ENCODE assay signal across 28 mouse cellular contexts in the genomic region with DNA sequence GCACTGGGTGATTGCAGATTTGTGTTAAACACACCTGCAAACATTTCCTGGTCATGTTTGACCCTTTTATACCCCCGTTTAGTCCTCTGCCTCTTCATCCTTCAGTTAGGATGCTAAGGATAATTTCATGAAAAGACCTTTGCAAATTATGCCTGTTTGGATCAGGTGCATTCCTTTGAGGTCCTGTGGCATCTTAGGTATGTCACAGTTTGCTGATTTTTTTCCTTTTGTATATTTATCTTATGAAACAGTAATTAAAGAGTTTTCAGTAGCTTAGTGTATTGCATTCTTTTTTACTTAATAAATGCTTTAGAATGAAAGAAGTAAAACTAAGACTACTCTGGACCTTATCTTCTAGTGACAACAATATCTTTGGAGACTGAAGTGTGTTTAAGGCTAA. TPM values are rescaled to one million over a fixed set of nuclear protein-coding genes. Genes with fewer than 3 reads are reported as not detected.
"Had no signal": no experiment of that assay in that cellular context is flagged by ENCODE, and none has a peak within 500 bp of the region (broad histone marks: within the 10 kb centered on the region; RNA-seq: fewer than 3 reads in every experiment).

No protein-coding gene starts in this region.

- H3K9me3 ChIP-seq: embryonic facial prominence, embryonic 10.5 days; embryonic facial prominence, embryonic 12.5 days; embryonic facial prominence, embryonic 13.5 days; embryonic facial prominence, embryonic 15.5 days; forebrain, embryonic 10.5 days; forebrain, embryonic 12.5 days; forebrain, embryonic 13.5 days; forebrain, embryonic 15.5 days had no signal

- H3K27ac ChIP-seq: embryonic facial prominence, embryonic 10.5 days; embryonic facial prominence, embryonic 12.5 days; embryonic facial prominence, embryonic 13.5 days; embryonic facial prominence, embryonic 15.5 days; forebrain, embryonic 10.5 days; forebrain, embryonic 12.5 days; forebrain, embryonic 13.5 days; forebrain, embryonic 15.5 days; gastrocnemius, adult 2 months; heart, adult 2 months had no signal

- H3K4me1 ChIP-seq: embryonic facial prominence, embryonic 12.5 days; embryonic facial prominence, embryonic 15.5 days had no signal

- H3K4me2 ChIP-seq: embryonic facial prominence, embryonic 12.5 days; embryonic facial prominence, embryonic 13.5 days; embryonic facial prominence, embryonic 15.5 days; forebrain, embryonic 12.5 days; forebrain, embryonic 13.5 days; forebrain, embryonic 15.5 days had no signal

- DNase-seq: cerebellum, adult 8-10 months; cerebellum, adult 9-10 months; cerebellum, adult 9-11 months; cerebellum, postnatal 10 days; cerebellum, postnatal 14 days; cerebellum, postnatal 25 days; cerebellum, postnatal 36 days; embryo, embryonic 11 days; forebrain, postnatal 0 days; gastrocnemius, adult 2 months; gastrocnemius, postnatal 10 days; gastrocnemius, postnatal 14 days; gastrocnemius, postnatal 25 days; gastrocnemius, postnatal 36 days; heart, adult 11 months; heart, adult 18-20 months; heart, adult 2 months had no signal

- H3K4me3 ChIP-seq: embryonic facial prominence, embryonic 10.5 days; embryonic facial prominence, embryonic 12.5 days; embryonic facial prominence, embryonic 13.5 days; embryonic facial prominence, embryonic 15.5 days; erythroblast, embryonic 14.5 days; forebrain, embryonic 10.5 days; forebrain, embryonic 12.5 days; forebrain, embryonic 13.5 days; forebrain, embryonic 15.5 days; gastrocnemius, adult 2 months; heart, adult 2 months had no signal

- H3K9ac ChIP-seq: embryonic facial prominence, embryonic 12.5 days; embryonic facial prominence, embryonic 13.5 days; embryonic facial prominence, embryonic 15.5 days; forebrain, embryonic 12.5 days; forebrain, embryonic 13.5 days; forebrain, embryonic 15.5 days; forebrain, postnatal 0 days had no signal

- H3K27me3 ChIP-seq: embryonic facial prominence, embryonic 12.5 days; embryonic facial prominence, embryonic 13.5 days; embryonic facial prominence, embryonic 15.5 days; forebrain, embryonic 12.5 days; forebrain, embryonic 13.5 days; forebrain, embryonic 15.5 days had no signal

- ATAC-seq: forebrain, embryonic 13.5 days; forebrain, embryonic 14.5 days; forebrain, embryonic 15.5 days; forebrain, embryonic 16.5 days; forebrain, postnatal 0 days had no signal

- H3K36me3 ChIP-seq: embryonic facial prominence, embryonic 10.5 days; embryonic facial prominence, embryonic 12.5 days; embryonic facial prominence, embryonic 13.5 days; embryonic facial prominence, embryonic 15.5 days; forebrain, embryonic 10.5 days; forebrain, embryonic 12.5 days; forebrain, embryonic 15.5 days had no signal

RNA-seq across cellular contexts. Expression of a gene that starts 41.8 kb away (rescaled TPM):
- polyA plus RNA-seq: erythroblast, embryonic 14.5 days had no signal
